Mouse (Mus musculus) spleen, adult 2 months (tissue): ENCODE data around the gene Pear1. TPM values are rescaled to one million over a fixed set of nuclear protein-coding genes. Genes with fewer than 3 reads are reported as not detected.
A peak's percentile ranks its signal among the peaks of the same experiment; 100 is the strongest.

Experiments used
- DNase-seq, 2 experiments: peaks; one replicate each; pipeline versions ENCODE4 v3.0.0 to v3.0.0-alpha.2; 2012 to 2021; ENCODE audit warnings: low spot score in 2 of 2, low read depth in 1 of 2
- H3K27ac ChIP-seq: fragments of 200-500 bp; 2 replicates; pipeline ENCODE4 v1.5.1; 2012; ENCODE audit warnings: low read length, inconsistent platforms; ENCODE audit not compliant: insufficient read depth
- H3K27me3 ChIP-seq: fragments of 200-500 bp; 2 replicates; pipeline ENCODE4 v1.6.1; 2012; ENCODE audit warnings: mild to moderate bottlenecking, moderate library complexity, low read length, inconsistent platforms; ENCODE audit not compliant: control insufficient read depth, insufficient read depth
- H3K36me3 ChIP-seq: fragments of 200-500 bp; 2 replicates; pipeline ENCODE4 v1.6.1; 2012; ENCODE audit warnings: mild to moderate bottlenecking, low read length, inconsistent platforms; ENCODE audit not compliant: control insufficient read depth, insufficient read depth
- H3K4me1 ChIP-seq: fragments of 200-500 bp; 2 replicates; pipeline ENCODE4 v1.6.1; 2011; ENCODE audit warnings: inconsistent platforms; ENCODE audit not compliant: control insufficient read depth, insufficient read depth, insufficient read length
- H3K4me3 ChIP-seq: fragments of 200-500 bp; 2 replicates; pipeline ENCODE4 v1.5.1; 2011; ENCODE audit warnings: mild to moderate bottlenecking, inconsistent platforms; ENCODE audit not compliant: insufficient read depth, insufficient read length; ENCODE audit errors: extremely low read depth
- CTCF ChIP-seq: fragments of 200-500 bp; IDR thresholded peaks from 2 replicates; pipeline ENCODE4 v1.5.1; 2011; ENCODE audit warnings: mild to moderate bottlenecking, inconsistent platforms; ENCODE audit not compliant: insufficient read depth, insufficient read length, insufficient replicate concordance; ENCODE audit errors: extremely low read depth
- POLR2A ChIP-seq: fragments of 200-500 bp; IDR thresholded peaks from 2 replicates; pipeline ENCODE4 v1.6.1; 2011; ENCODE audit warnings: low read depth, low read length, inconsistent platforms
- WGBS: fragments of 180-500 bp; shearing (Covaris S2); methylation state at CpG from one replicate; pipeline ENCODE4 v1.1.7; 2018; 5-methylcytosine and 5-hydroxymethylcytosine counted together
- polyA plus RNA-seq: library from polyadenylated mRNA; depleted of rRNA; stranded (reverse); fragments of >200 nt; gene quantifications from 2 replicates; pipeline ENCODE4 v1.2.3, GENCODE M21; 2012

Gene Pear1
- polyA plus RNA-seq, 1 experiment: 63.8 TPM

- DNase-seq: peak; percentile 12 to 21
- Histone ChIP-seq H3K36me3 (no peaks in the 10 kb centered on the region), H3K4me1 (no peaks in the 10 kb centered on the region; the same call in 1 of the 2 replicates), H3K27ac (no peak overlapping the region), H3K4me3 (no peak overlapping the region), H3K27me3 (peaks cover 18% of the 10 kb centered on the region)
- no peak for TF ChIP-seq POLR2A
- peak; percentile 67 for TF ChIP-seq CTCF
- WGBS: 20% methylated on average over 33 of the region's 33 CpGs
Observed at GRCm38 (mm10) chr3:87795336-87796277, 28.5 kb downstream of the Pear1 start.

GRCm38 (mm10) chr3:87794922-87795325 is 29.2 kb downstream of the Pear1 start, which contains the start of gene Ntrk1:
Ntrk1 (minus strand) TSS chr3:87795162.
- WGBS: 2% methylated on average over 46 of the region's 47 CpGs
- Histone ChIP-seq H3K36me3 (no peaks in the 10 kb centered on the region), H3K27ac (no peak within 1 kb of the TSS), H3K27me3 (peaks cover 18% of the 10 kb centered on the region), H3K4me3 (no peak within 1 kb of the TSS), H3K4me1 (no peaks in the 10 kb centered on the region; the same call in 1 of the 2 replicates)
- TF ChIP-seq CTCF (no peak), POLR2A (no peak)
- no peak for DNase-seq

GRCm38 (mm10) chr3:87789768-87790167 is 34.3 kb downstream of the Pear1 start:
- 54% methylated on average over 5 of the region's 5 CpGs for WGBS
- Histone ChIP-seq H3K4me3 (no peak overlapping the region), H3K4me1 (no peaks in the 10 kb centered on the region), H3K27me3 (peaks cover 3% of the 10 kb centered on the region; the same call in 1 of the 2 replicates), H3K36me3 (no peaks in the 10 kb centered on the region), H3K27ac (no peak overlapping the region)
- TF ChIP-seq POLR2A (no peak), CTCF (no peak)
- DNase-seq: no peak

- WGBS: 94% methylated on average over 1 of the region's 1 CpGs
- H3K4me3 ChIP-seq: no peak overlapping the region
- no peaks in the 10 kb centered on the region for H3K4me1 ChIP-seq
- H3K36me3 ChIP-seq: no peaks in the 10 kb centered on the region
- no peaks in the 10 kb centered on the region; the same call in 1 of the 2 replicates for H3K27me3 ChIP-seq
- TF ChIP-seq CTCF (no peak), POLR2A (no peak)
- no peak overlapping the region for H3K27ac ChIP-seq
- no peak for DNase-seq
Observed at GRCm38 (mm10) chr3:87789248-87789647, 34.9 kb downstream of the Pear1 start.

GRCm38 (mm10) chr3:87785626-87786214 is 38.4 kb downstream of the Pear1 start:
- Histone ChIP-seq H3K27me3 (no peaks in the 10 kb centered on the region), H3K4me3 (no peak overlapping the region), H3K4me1 (no peaks in the 10 kb centered on the region), H3K36me3 (no peaks in the 10 kb centered on the region), H3K27ac (no peak overlapping the region)
- TF ChIP-seq POLR2A (no peak), CTCF (no peak)
- WGBS: 76% methylated on average over 6 of the region's 6 CpGs
- DNase-seq: no peak

- TF ChIP-seq POLR2A: no peak
- TF ChIP-seq CTCF: no peak
- H3K4me1 ChIP-seq: no peaks in the 10 kb centered on the region
- H3K27ac ChIP-seq: no peak overlapping the region
- H3K4me3 ChIP-seq: no peak overlapping the region
- DNase-seq: no peak
- H3K27me3 ChIP-seq: no peaks in the 10 kb centered on the region
- no peaks in the 10 kb centered on the region for H3K36me3 ChIP-seq
- WGBS: 57% methylated on average over 5 of the region's 5 CpGs
Observed at GRCm38 (mm10) chr3:87785156-87785555, 39.0 kb downstream of the Pear1 start.
